Mouse (Mus musculus) frontal cortex, postnatal 14 days (tissue): Measurements from ENCODE around the gene Rgs19.

Experiments
- DNase-seq, 2 experiments: peaks; one replicate each; pipeline ENCODE4 v3.0.0; 2022; ENCODE audit warnings: low spot score in 2 of 2

The Rgs19 gene

GRCm38 (mm10) chr2:181693339-181694280 lies at the start of gene Rgs19:
Rgs19 (minus strand) TSS chr2:181693977.
- peak; percentile 66 to 73 for DNase-seq

DNA sequence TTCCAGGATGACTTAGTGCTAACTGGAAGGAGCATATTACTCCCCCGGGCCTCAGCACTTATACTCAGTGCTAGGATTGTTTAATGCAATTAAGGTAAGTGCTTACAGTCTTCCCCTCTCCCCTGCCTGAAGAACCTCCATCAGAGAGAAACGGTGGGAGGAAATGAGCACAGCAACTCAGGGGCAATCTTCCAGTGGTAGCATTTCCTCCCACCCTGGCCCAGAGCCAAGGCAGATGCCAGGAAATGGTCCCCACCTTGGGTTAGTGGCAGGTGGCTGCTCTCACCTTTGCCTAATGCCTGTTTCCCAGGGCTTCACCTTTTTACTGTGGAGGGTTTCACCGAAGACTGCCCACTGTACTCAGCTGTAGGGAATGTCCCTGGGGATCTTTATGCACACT lies 36.3 kb upstream of the Rgs19 start:
- DNase-seq: no peak

GRCm38 (mm10) chr2:181727659-181728262 lies 34.0 kb upstream of the Rgs19 start:
- no peak for DNase-seq

DNA sequence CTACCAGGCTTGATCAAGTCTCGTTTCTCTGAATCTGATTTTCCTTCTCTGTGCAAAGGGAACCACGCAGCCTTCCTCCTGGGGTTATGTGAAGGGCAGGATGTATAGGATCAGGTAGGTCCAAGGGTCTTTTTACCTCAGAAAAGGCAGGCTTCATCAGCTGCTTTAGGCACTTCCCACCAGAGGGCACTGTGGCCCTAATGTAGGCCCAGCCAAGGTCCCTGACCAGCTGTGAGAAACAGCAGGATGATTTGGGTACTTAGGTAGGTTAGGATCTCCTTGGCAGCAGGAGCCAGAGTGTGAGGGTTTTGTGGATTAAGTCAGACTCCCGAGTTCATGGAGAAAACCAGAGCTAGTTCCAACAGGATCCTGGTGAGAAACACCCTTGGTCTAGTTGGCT lies 28.4 kb upstream of the Rgs19 start:
- no peak for DNase-seq

DNA sequence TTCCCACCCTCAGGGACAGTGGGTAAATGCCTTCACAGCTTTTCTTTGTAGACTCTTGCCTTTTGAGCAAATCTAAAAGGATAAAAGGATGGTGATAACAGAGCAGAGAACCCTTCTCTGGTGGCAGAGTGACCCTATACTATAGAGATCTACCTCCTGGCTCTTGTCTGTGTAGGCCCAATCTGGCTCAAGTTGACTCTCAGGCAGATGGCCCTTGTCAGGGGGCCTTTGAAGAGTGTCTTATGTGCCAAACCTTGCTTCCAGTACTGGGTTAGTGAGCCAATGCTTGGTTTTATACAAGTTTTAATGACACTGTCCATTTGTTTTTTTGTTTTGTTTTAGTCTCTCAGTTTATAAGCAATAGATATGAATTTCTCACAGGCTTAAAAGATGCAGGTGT lies 27.4 kb upstream of the Rgs19 start:
- no peak for DNase-seq

DNA sequence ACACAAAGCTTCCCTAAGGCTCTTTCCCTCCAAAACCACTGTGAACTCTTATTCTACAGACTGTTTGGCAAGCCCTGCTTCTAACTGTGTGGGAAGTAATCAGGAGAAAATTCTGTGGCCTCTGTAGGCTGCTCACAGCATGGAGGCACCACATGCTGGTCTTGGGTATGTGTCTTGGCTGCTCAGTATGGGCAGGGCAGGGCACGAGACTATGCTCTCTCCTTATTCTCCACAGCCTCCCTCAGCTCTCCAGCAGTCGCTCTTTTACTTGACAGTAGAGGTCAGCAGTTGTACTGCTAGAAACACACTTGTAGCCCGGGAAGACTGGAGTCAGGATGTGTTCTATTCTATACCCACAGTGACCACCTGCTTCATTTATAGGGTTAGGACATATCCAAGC lies 26.3 kb upstream of the Rgs19 start:
- DNase-seq: no peak

GRCm38 (mm10) chr2:181716991-181717390 lies 23.2 kb upstream of the Rgs19 start:
- no peak for DNase-seq

DNA sequence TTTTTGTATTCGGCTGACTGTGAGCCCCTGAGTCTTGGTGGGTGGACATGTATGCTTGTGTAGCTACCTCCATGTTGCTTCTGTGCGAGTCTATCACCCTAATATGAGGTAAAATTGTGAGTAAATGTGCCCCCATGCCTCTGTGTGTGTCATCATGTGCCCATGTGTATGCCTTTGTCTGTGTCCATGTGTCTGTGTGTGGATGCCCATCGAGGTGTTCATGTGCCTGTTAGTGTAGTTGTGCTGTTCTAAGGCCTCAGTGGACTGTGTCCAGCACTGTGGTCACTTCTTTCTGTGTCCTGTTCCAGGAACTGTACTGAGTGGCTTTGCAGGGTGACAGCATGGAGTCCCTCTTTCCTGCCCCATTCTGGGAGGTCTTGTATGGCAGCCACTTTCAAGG lies 21.6 kb upstream of the Rgs19 start:
- no peak for DNase-seq

- peak; percentile 49 to 60 for DNase-seq
These were observed 21.1 kb upstream of the Rgs19 start, which contains the start of gene Oprl1 for GRCm38 (mm10) chr2:181714903-181715326. Oprl1 (plus strand) TSS chr2:181715016.

DNA sequence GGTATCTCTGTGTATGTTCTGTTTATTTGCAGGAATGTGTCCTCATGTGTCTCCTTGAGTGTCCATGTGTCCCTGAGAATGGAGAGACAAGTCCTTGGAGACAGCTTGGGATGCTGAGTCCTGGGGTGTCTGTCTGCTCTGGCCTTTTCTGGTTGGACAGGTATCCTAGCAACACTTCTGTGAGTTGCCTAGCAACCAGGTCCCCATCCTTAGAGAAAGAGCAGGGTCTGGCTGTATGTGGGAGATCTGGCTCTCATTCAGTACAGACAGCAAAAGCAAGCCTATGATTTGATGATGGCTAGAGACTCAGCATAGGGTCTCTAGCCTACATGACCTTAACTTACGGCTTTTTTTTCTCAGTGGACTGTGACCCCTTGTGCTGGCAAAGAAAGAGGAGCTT lies 20.0 kb upstream of the Rgs19 start:
- DNase-seq: peak in 1 of 2 experiments; percentile 45

DNA sequence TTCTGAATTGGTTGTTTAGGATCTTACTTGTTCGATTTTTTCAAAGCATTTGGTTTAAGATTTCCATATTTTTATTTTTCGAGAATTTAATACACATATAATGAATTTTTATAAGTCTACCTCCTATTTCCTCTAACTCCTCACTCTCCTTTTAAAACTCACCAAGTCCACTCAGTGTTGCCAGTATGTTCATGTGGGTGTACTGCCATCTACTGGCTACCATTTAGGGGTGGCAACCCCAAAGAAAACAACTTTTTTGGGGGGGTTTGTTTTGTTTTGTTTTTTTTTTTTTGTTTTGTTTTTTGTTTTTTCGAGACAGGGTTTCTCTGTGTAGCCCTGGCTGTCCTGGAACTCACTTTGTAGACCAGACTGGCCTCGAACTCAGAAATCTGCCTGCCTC lies 12.9 kb upstream of the Rgs19 start:
- DNase-seq: no peak

DNA sequence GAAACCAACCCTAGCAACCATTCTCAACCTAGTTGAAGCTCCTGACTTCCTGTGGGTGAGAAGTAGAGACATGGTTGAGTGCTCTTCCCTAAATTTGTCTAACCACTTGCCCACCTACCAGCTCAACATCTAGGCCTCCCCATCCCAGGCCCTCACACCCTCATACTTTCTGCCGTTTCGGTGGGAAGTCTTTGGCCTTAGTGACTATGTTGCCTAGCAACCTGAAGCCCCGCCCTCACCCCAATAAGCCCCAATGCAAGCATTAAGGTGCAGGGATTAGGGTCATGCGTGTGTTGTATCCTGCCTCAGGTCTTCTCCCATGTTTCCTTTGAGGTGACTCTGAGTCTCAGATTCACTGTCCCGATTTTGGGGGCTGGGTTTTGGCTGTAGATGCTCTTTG lies 4.5 kb upstream of the Rgs19 start, which contains the start of gene Lkaaear1:
Gene Lkaaear1 (minus strand): TSS at position 202 of the 400 bp plus-strand sequence.
- no peak for DNase-seq

DNA sequence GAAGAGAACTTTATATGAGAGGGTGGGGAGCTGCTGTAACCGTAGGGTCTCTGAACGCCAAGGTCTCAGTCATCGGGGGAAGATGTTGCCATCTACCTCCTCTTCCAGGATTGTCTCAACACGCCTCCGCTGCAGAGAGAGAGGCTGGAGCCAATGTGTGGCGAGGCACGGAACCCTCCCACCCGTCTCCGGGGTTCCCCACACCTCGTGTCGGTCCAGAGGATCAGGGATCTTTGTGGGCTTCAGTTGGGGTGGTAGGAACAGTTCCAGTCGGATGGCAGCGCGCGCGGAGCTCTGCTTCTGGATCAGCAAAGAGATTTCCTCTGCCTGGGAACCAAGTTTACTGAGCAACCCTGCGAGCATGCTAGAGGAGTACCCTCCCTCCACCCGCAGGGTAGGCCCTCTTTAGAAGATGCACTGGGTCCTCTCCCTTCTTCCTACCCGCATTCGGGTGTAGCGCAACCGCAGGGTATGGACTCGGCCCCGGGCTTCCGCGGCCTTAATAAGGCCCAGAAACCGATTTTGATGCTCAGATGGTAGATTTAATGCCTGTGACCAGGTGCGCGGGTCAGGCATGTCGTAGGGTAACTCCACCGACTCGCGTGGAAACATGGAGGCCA lies 3.1 kb upstream of the Rgs19 start:
- no peak for DNase-seq

DNA sequence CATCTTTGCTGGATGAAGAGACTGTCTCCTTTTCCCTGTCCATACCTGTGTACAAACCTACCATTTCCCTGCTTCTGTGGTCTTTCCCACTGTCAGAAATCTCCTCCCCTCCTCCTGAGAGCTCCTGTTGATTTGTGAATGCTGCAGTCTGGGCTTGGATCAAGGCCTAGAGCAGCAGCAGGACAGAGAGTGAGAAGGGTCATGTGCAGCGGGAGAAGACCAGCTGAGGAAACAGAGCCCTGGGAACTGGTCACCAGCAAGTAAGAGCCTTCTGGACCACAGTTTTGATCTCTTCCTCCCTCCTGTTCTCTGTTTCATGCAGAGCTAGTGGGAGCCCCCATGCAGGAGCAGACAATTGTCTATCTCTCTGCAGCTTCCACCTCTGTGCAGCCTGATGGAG lies 2.0 kb upstream of the Rgs19 start:
- DNase-seq: no peak

DNA sequence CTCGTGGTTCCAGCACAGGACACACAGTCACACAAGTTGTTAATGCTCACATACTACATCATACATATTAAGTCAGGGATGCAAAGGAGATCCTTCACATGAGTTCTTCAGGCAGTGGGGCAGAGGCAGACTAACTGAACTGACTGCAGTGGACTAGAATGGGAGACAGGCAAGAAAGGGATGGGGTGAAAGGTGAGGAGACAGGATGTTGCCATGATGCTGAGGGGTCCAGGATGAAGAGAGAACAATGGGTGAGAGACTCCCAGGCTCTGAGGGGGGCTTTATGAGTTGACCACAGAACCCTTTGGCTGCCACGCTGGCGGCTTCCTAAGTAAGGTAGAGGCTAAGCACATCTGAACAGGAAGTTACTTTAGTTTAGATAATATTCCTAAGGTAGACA lies 804 bp upstream of the Rgs19 start:
- DNase-seq: no peak

- DNase-seq: no peak
These were observed 1.5 kb downstream of the Rgs19 start for GRCm38 (mm10) chr2:181692304-181692703.

GRCm38 (mm10) chr2:181691571-181691970 lies 2.2 kb downstream of the Rgs19 start:
- DNase-seq: no peak

- DNase-seq: no peak
These were observed 2.7 kb downstream of the Rgs19 start for GRCm38 (mm10) chr2:181691083-181691482.

GRCm38 (mm10) chr2:181689466-181690160 lies 4.2 kb downstream of the Rgs19 start:
- DNase-seq: peak in 1 of 2 experiments; percentile 18

DNA sequence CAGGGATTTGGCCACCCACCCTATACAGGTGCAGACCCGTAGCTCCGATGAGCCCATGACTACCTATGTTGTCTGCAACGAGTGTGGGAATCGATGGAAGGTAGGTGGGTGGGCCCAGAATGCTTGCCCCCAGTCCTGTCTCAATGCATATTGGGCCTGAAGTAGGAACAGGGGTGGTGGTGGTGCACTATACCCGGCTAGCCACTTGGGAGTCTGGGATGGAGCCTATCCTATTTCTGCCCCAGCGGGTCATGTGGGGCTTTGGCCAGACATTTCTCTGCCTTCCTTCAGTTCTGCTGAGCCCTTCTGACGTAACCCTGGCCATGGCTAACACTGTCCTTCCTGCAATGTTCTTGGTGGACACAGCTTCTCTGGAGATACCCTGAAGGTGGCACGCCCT lies 6.2 kb downstream of the Rgs19 start:
- DNase-seq: no peak

DNA sequence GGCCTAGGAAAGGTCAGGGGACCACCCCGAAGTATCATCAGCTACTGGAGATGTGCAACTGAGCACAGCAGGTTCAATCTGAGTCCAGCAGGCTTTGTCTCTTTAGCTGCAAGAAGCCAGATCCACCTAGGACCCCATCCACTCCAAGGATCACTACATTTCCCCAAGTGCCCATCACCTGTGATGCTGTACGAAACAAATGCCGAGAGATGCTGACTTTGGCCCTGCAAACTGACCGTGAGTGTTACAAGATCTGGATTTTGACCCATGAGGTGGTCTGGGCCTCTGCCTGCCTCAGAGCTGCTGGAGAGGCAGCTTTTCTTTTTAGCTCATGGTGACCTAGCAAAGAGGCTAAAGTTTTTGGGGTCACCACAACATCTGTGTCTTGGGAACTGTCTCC lies 8.1 kb downstream of the Rgs19 start:
- no peak for DNase-seq

- no peak for DNase-seq
These were observed 9.1 kb downstream of the Rgs19 start for GRCm38 (mm10) chr2:181684713-181685112.
